Mouse (Mus musculus): ENCODE measurements around the gene Smad3. TPM values are rescaled to one million over a fixed set of nuclear protein-coding genes. Genes with fewer than 3 reads are reported as not detected.
A peak's percentile ranks its signal among the peaks of the same experiment; 100 is the strongest.

The Smad3 gene
- polyA plus RNA-seq (2012; fragmentation: generic; extraction: Trizol): 25.5 TPM

DNA sequence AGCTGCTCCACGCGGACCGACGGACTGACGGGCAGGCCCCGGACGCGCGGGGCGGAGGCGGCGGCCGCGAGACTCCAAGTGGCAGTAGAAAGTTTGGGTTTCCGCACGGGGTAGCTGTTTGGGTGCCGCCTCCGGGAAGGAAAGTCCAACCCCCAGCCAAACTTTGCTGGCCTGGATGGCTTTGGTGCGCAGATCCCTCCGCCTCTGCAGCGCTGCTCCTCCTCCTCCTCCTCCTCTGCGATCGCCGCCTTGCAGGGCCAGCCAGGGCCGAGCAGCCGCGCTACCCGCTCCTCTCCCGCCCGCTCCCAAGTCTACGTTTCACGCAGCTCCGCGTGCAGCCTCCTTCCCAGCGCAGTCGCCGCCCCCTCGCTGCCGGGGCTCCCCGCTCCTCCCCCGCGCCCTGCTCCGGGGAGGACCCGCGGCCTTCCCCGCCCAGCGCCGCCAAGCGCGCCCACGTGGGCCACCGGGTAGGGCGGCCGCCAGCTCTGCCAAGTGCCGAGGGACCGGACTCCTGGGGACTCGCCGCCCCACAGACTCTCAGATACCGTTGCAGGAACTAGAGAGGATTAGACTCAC is at the start of gene Smad3:
TSS of gene Smad3 (minus strand) at position 130 of the 576 bp plus-strand sequence.
- Histone ChIP-seq H3K36me3 (ENCODE audit: control insufficient read depth, insufficient read depth) (no peaks in the 10 kb centered on the region), H3K27me3 (ENCODE audit: control insufficient read depth, insufficient read depth, insufficient read length) (no peaks in the 10 kb centered on the region), H3K4me3 (peak within 1 kb of the TSS; percentile 92), H3K79me2 (ENCODE audit: control insufficient read depth, insufficient read depth) (peaks cover 26% of the 10 kb centered on the region), H3ac (ENCODE audit: control insufficient read depth, insufficient read length) (peak within 1 kb of the TSS; percentile 96), H3K4me2 (ENCODE audit: low read depth) (peak within 1 kb of the TSS; percentile 91)
- peak; percentile 80 for TF ChIP-seq POLR2AphosphoS2 (IDR thresholded peaks at IDR 0.05; ENCODE audit: insufficient read length, low read depth)
- no peak for TF ChIP-seq MAX (IDR thresholded peaks at IDR 0.05; ENCODE audit: low read depth)
- no peak for TF ChIP-seq CEBPB (IDR thresholded peaks at IDR 0.05; ENCODE audit: insufficient read depth, poor library complexity, severe bottlenecking)
- no peak for TF ChIP-seq SRF (IDR thresholded peaks at IDR 0.05; ENCODE audit: control insufficient read depth, insufficient read length, low read depth)
- no peak for TF ChIP-seq TCF12 (IDR thresholded peaks at IDR 0.05; ENCODE audit: insufficient read depth, poor library complexity, severe bottlenecking)
- no peak for TF ChIP-seq E2F4 (IDR thresholded peaks at IDR 0.05; ENCODE audit: insufficient read depth)
- TF ChIP-seq REST (IDR thresholded peaks at IDR 0.05; ENCODE audit: insufficient read depth, insufficient read length): no peak
- peak; percentile 13 for TF ChIP-seq USF1 (IDR thresholded peaks at IDR 0.05; ENCODE audit: low read depth)
- TF ChIP-seq TCF3 (IDR thresholded peaks at IDR 0.05; ENCODE audit: insufficient read length, low read depth): no peak
- peak in 1 of 3 experiments; percentile 47 for TF ChIP-seq MYOG (IDR thresholded peaks at IDR 0.05; ENCODE audit: control insufficient read depth in 1 of 3, insufficient read depth in 1 of 3, insufficient read length in 2 of 3, low read depth in 2 of 3)
- peak; percentile 86 for TF ChIP-seq POLR2A (IDR thresholded peaks at IDR 0.05; ENCODE audit: insufficient read length, low read depth)
- TF ChIP-seq MYOD1 (IDR thresholded peaks at IDR 0.05; ENCODE audit: control insufficient read depth in 1 of 3, insufficient read length in 2 of 3, low read depth in 2 of 3): no peak

DNA sequence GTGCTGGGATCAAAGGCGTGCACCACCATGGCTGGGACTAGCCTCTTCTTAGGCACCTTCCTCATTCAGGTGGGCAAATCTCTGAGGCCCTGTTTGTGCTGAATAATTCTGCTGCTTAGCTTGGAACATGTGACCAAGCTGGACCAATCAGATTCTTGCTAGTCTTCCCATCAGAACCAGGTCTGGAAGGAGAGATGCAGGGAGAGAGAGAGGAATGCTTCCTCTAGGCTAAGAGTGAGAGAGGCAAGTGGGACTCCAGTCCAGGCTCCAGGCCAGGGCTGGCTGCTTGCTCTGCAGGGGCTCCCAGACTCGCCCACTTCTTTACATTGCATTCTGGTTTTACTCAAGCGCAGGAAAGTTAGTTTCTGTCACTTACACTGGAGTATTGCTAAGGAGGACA is 47.1 kb upstream of the Smad3 start:
- no peak overlapping the region for H3K4me3 ChIP-seq
- no peak for TF ChIP-seq MYOG (IDR thresholded peaks at IDR 0.05; ENCODE audit: control insufficient read depth in 1 of 3, insufficient read depth in 1 of 3, insufficient read length in 2 of 3, low read depth in 2 of 3)
- TF ChIP-seq SRF (IDR thresholded peaks at IDR 0.05; ENCODE audit: control insufficient read depth, insufficient read length, low read depth): no peak
- no peak for TF ChIP-seq POLR2A (IDR thresholded peaks at IDR 0.05; ENCODE audit: insufficient read length, low read depth)
- peak; percentile 82 for TF ChIP-seq USF1 (IDR thresholded peaks at IDR 0.05; ENCODE audit: low read depth)
- TF ChIP-seq TCF3 (IDR thresholded peaks at IDR 0.05; ENCODE audit: insufficient read length, low read depth): no peak
- H3ac ChIP-seq (ENCODE audit: control insufficient read depth, insufficient read length): no peak overlapping the region
- no peak overlapping the region for H3K4me2 ChIP-seq (ENCODE audit: low read depth)
- no peaks in the 10 kb centered on the region for H3K36me3 ChIP-seq (ENCODE audit: control insufficient read depth, insufficient read depth)
- H3K27me3 ChIP-seq (ENCODE audit: control insufficient read depth, insufficient read depth, insufficient read length): no peaks in the 10 kb centered on the region
- no peaks in the 10 kb centered on the region for H3K79me2 ChIP-seq (ENCODE audit: control insufficient read depth, insufficient read depth)

DNA sequence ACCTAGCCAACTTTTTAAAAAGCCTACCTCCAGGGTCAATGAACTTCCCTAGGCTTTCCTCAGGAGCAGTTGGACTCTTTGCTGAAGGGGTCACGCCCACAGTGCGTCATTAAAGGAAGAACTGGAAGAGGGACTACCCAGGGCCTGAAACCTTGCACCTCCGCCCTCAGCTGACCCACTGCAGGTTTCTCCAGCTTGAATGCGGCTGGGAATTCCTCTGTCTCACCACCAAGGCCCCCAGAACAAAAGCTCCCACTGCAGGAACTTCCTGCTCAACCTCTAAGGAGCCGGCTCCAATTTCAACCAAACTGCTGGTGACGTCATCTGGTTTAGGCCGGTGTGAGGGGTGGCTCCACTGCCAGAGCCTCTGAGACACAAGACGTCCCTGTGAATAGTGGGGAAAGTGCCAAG is 45.4 kb upstream of the Smad3 start:
- no peak for TF ChIP-seq POLR2A (IDR thresholded peaks at IDR 0.05; ENCODE audit: insufficient read length, low read depth)
- peak in 1 of 3 experiments; percentile 28 for TF ChIP-seq MYOG (IDR thresholded peaks at IDR 0.05; ENCODE audit: control insufficient read depth in 1 of 3, insufficient read depth in 1 of 3, insufficient read length in 2 of 3, low read depth in 2 of 3)
- no peak for TF ChIP-seq SRF (IDR thresholded peaks at IDR 0.05; ENCODE audit: control insufficient read depth, insufficient read length, low read depth)
- no peak for TF ChIP-seq USF1 (IDR thresholded peaks at IDR 0.05; ENCODE audit: low read depth)
- TF ChIP-seq TCF12 (IDR thresholded peaks at IDR 0.05; ENCODE audit: insufficient read depth, poor library complexity, severe bottlenecking): peak; percentile 0
- peak overlapping the region; percentile 69 for H3K4me2 ChIP-seq (ENCODE audit: low read depth)
- H3K36me3 ChIP-seq (ENCODE audit: control insufficient read depth, insufficient read depth): no peaks in the 10 kb centered on the region
- no peaks in the 10 kb centered on the region for H3K79me2 ChIP-seq (ENCODE audit: control insufficient read depth, insufficient read depth)
- H3ac ChIP-seq (ENCODE audit: control insufficient read depth, insufficient read length): no peak overlapping the region
- H3K4me3 ChIP-seq: peak overlapping the region; percentile 2
- H3K27me3 ChIP-seq (ENCODE audit: control insufficient read depth, insufficient read depth, insufficient read length): no peaks in the 10 kb centered on the region

DNA sequence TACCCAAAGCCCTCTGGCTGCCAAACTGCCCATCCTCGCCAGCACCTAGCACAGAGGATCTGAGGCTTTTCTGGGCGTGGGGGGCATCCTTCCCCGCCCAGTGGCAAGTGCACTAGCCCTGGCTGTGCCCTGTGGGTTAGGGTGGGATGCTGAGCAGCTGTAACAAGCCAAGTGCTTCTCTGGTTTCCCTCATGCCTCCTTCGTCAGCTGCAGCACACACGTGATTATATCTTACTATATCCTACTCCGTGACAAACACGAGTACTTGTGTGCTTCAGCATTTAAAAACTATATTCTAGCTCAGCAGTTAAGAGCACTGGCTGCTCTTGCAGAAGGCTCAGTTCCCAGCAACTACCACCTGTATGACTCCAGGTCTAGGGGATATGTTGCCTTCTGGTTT is 44.7 kb upstream of the Smad3 start:
- Histone ChIP-seq H3K27me3 (ENCODE audit: control insufficient read depth, insufficient read depth, insufficient read length) (no peaks in the 10 kb centered on the region), H3K79me2 (ENCODE audit: control insufficient read depth, insufficient read depth) (no peaks in the 10 kb centered on the region), H3ac (ENCODE audit: control insufficient read depth, insufficient read length) (no peak overlapping the region), H3K4me2 (ENCODE audit: low read depth) (peak overlapping the region; percentile 69), H3K4me3 (no peak overlapping the region), H3K36me3 (ENCODE audit: control insufficient read depth, insufficient read depth) (no peaks in the 10 kb centered on the region)
- no peak for TF ChIP-seq CEBPB (IDR thresholded peaks at IDR 0.05; ENCODE audit: insufficient read depth, poor library complexity, severe bottlenecking)
- TF ChIP-seq REST (IDR thresholded peaks at IDR 0.05; ENCODE audit: insufficient read depth, insufficient read length): no peak
- TF ChIP-seq TCF3 (IDR thresholded peaks at IDR 0.05; ENCODE audit: insufficient read length, low read depth): peak; percentile 78
- peak; percentile 46 for TF ChIP-seq USF1 (IDR thresholded peaks at IDR 0.05; ENCODE audit: low read depth)
- TF ChIP-seq MYOD1 (IDR thresholded peaks at IDR 0.05; ENCODE audit: control insufficient read depth in 1 of 3, insufficient read length in 2 of 3, low read depth in 2 of 3): peak in 2 of 3 experiments; percentile 79 to 94
- TF ChIP-seq MAX (IDR thresholded peaks at IDR 0.05; ENCODE audit: low read depth): no peak
- no peak for TF ChIP-seq POLR2AphosphoS2 (IDR thresholded peaks at IDR 0.05; ENCODE audit: insufficient read length, low read depth)
- no peak for TF ChIP-seq E2F4 (IDR thresholded peaks at IDR 0.05; ENCODE audit: insufficient read depth)
- TF ChIP-seq TCF12 (IDR thresholded peaks at IDR 0.05; ENCODE audit: insufficient read depth, poor library complexity, severe bottlenecking): peak; percentile 70
- peak; percentile 17 to 99 (median 92) for TF ChIP-seq MYOG (IDR thresholded peaks at IDR 0.05; ENCODE audit: control insufficient read depth in 1 of 3, insufficient read depth in 1 of 3, insufficient read length in 2 of 3, low read depth in 2 of 3)
- TF ChIP-seq SRF (IDR thresholded peaks at IDR 0.05; ENCODE audit: control insufficient read depth, insufficient read length, low read depth): no peak
- no peak for TF ChIP-seq POLR2A (IDR thresholded peaks at IDR 0.05; ENCODE audit: insufficient read length, low read depth)

DNA sequence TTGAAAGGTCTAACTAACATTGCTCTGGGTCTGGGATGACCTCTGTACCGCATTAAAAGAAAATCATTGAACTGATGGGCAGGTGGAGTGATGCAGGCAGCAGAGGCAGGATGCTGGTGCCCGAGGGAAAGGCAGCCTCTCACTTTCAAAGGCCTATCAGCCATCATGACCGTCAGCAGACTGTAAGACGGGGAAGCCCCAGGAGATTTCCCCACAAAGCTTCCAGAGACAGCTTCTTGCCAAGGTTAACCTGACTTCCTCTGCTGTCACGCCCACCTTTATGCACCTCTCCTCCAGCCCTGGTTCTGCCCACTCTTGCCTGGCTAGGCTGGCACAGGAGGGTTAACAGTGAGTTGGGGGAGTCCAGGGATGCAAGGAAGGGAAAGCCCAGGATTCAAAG is 44.3 kb upstream of the Smad3 start:
- Histone ChIP-seq H3ac (ENCODE audit: control insufficient read depth, insufficient read length) (no peak overlapping the region), H3K4me3 (no peak overlapping the region), H3K27me3 (ENCODE audit: control insufficient read depth, insufficient read depth, insufficient read length) (no peaks in the 10 kb centered on the region), H3K36me3 (ENCODE audit: control insufficient read depth, insufficient read depth) (no peaks in the 10 kb centered on the region), H3K79me2 (ENCODE audit: control insufficient read depth, insufficient read depth) (no peaks in the 10 kb centered on the region), H3K4me2 (ENCODE audit: low read depth) (peak overlapping the region; percentile 69)
- no peak for TF ChIP-seq POLR2A (IDR thresholded peaks at IDR 0.05; ENCODE audit: insufficient read length, low read depth)
- no peak for TF ChIP-seq REST (IDR thresholded peaks at IDR 0.05; ENCODE audit: insufficient read depth, insufficient read length)
- no peak for TF ChIP-seq SRF (IDR thresholded peaks at IDR 0.05; ENCODE audit: control insufficient read depth, insufficient read length, low read depth)
- TF ChIP-seq E2F4 (IDR thresholded peaks at IDR 0.05; ENCODE audit: insufficient read depth): no peak
- no peak for TF ChIP-seq TCF3 (IDR thresholded peaks at IDR 0.05; ENCODE audit: insufficient read length, low read depth)
- no peak for TF ChIP-seq USF1 (IDR thresholded peaks at IDR 0.05; ENCODE audit: low read depth)
- TF ChIP-seq MAX (IDR thresholded peaks at IDR 0.05; ENCODE audit: low read depth): no peak
- TF ChIP-seq POLR2AphosphoS2 (IDR thresholded peaks at IDR 0.05; ENCODE audit: insufficient read length, low read depth): no peak
- TF ChIP-seq MYOD1 (IDR thresholded peaks at IDR 0.05; ENCODE audit: control insufficient read depth in 1 of 3, insufficient read length in 2 of 3, low read depth in 2 of 3): no peak
- TF ChIP-seq MYOG (IDR thresholded peaks at IDR 0.05; ENCODE audit: control insufficient read depth in 1 of 3, insufficient read depth in 1 of 3, insufficient read length in 2 of 3, low read depth in 2 of 3): no peak
- TF ChIP-seq TCF12 (IDR thresholded peaks at IDR 0.05; ENCODE audit: insufficient read depth, poor library complexity, severe bottlenecking): no peak
- TF ChIP-seq CEBPB (IDR thresholded peaks at IDR 0.05; ENCODE audit: insufficient read depth, poor library complexity, severe bottlenecking): no peak
